In the genomic region with DNA sequence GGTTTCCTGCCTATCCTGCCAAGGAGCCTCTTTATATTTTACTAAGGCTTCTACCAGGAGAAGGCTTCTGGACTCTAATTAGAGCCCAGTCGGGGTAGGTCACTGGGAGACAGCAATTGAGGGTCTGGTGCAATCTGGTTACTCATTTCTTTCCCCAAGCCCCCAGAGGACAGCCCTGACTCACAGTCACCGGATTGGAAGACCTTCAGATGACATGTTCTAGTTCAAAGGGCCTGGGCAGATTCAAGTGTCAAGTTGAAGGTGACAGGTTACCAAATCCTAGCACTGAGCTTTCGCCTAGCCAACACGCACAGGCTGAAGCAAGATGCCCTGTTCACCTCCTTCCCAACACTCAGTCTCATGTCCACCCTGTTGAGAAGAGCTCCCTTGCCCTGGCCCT, we compare ENCODE assay signal across 19 mouse cellular contexts.
DNase-seq lines count a peak whose midpoint lies in the region; ATAC-seq and TF ChIP-seq lines count a peak whose summit lies in the region.
"Had no signal": no experiment of that assay in that cellular context is flagged by ENCODE, and none has a peak within 500 bp of the region (broad histone marks: within the 10 kb centered on the region; RNA-seq: fewer than 3 reads in every experiment).

No protein-coding gene starts in this region.

- no peaks in the 10 kb centered on the region for H3K9me3 ChIP-seq in heart, postnatal 0 days (replicated peaks; ENCODE audit: control insufficient read depth, low read length)
- no peaks in the 10 kb centered on the region for H3K9me3 ChIP-seq in midbrain, embryonic 11.5 days (ENCODE audit: control insufficient read depth, low read length)
- H3K9me3 ChIP-seq in midbrain, embryonic 13.5 days, result no peaks in the 10 kb centered on the region
- H3K9me3 ChIP-seq: embryonic facial prominence, embryonic 13.5 days; forebrain, embryonic 12.5 days; heart, embryonic 10.5 days; hindbrain, embryonic 13.5 days; intestine, embryonic 15.5 days had no signal

- H3K27me3 ChIP-seq in heart, postnatal 0 days (ENCODE audit: control insufficient read depth, insufficient read depth, low read length), result no peaks in the 10 kb centered on the region
- no peaks in the 10 kb centered on the region for H3K27me3 ChIP-seq in midbrain, embryonic 11.5 days (ENCODE audit: control insufficient read depth, insufficient read depth, low read length)
- H3K27me3 ChIP-seq in midbrain, embryonic 13.5 days, result peaks cover 11% of the 10 kb centered on the region
- H3K27me3 ChIP-seq: embryonic facial prominence, embryonic 13.5 days; hindbrain, embryonic 13.5 days; intestine, embryonic 15.5 days had no signal

- no peak for TF ChIP-seq EP300 in heart, postnatal 0 days (IDR thresholded peaks at IDR 0.05; ENCODE audit: low read depth)

- ATAC-seq in heart, postnatal 0 days (ENCODE audit: insufficient read depth, low read depth), result no peak
- no peak for ATAC-seq in midbrain, embryonic 11.5 days (ENCODE audit: low FRiP score)
- ATAC-seq in midbrain, embryonic 13.5 days, result no peak
- ATAC-seq: forebrain, embryonic 16.5 days; intestine, embryonic 15.5 days had no signal

- intact Hi-C loops in left cerebral cortex, postnatal 4 days (cut with DNase I), result no loop called here

- 79% methylated on average over 4 of the region's 4 CpGs for WGBS in heart, postnatal 0 days
- 84% methylated on average over 4 of the region's 4 CpGs for WGBS in midbrain, embryonic 11.5 days
- WGBS in midbrain, embryonic 13.5 days, result 88% methylated on average over 4 of the region's 4 CpGs

- peaks cover 9% of the 10 kb centered on the region for H3K4me1 ChIP-seq in heart, postnatal 0 days (ENCODE audit: control insufficient read depth, insufficient read depth)
- peaks cover 6% of the 10 kb centered on the region for H3K4me1 ChIP-seq in midbrain, embryonic 11.5 days (ENCODE audit: control insufficient read depth, insufficient read depth, low read length)
- H3K4me1 ChIP-seq in midbrain, embryonic 13.5 days (replicated peaks), result peaks cover 11% of the 10 kb centered on the region

- H3K27ac ChIP-seq in heart, postnatal 0 days (ENCODE audit: low read depth), result no peak overlapping the region
- H3K27ac ChIP-seq in midbrain, embryonic 11.5 days (ENCODE audit: low read depth, low read length), result no peak overlapping the region
- no peak overlapping the region for H3K27ac ChIP-seq in midbrain, embryonic 13.5 days
- H3K27ac ChIP-seq: embryonic facial prominence, embryonic 13.5 days; forebrain, embryonic 12.5 days; heart, embryonic 10.5 days; hindbrain, embryonic 13.5 days had no signal

- no peaks in the 10 kb centered on the region for H3K36me3 ChIP-seq in heart, postnatal 0 days (replicated peaks; ENCODE audit: control insufficient read depth, insufficient read depth, low read length)
- no peaks in the 10 kb centered on the region for H3K36me3 ChIP-seq in midbrain, embryonic 11.5 days (ENCODE audit: control insufficient read depth, insufficient read depth, low read length)
- H3K36me3 ChIP-seq in midbrain, embryonic 13.5 days, result no peaks in the 10 kb centered on the region
- H3K36me3 ChIP-seq: embryonic facial prominence, embryonic 13.5 days; forebrain, embryonic 12.5 days; heart, embryonic 10.5 days; hindbrain, embryonic 13.5 days; intestine, embryonic 15.5 days had no signal

- peak; percentile 59 for DNase-seq in adrenal gland, postnatal 10 days
- DNase-seq in adrenal gland, adult 18-20 months (ENCODE audit: low spot score in 2 of 2), result no peak
- peak; percentile 4 for DNase-seq in heart, postnatal 0 days (ENCODE audit: low spot score)
- DNase-seq in heart, adult 8-10 months (ENCODE audit: low spot score), result no peak
- DNase-seq in midbrain, embryonic 11.5 days (ENCODE audit: low spot score, missing footprints), result peak; percentile 31
- no peak for DNase-seq in left cerebral cortex, postnatal 4 days
- DNase-seq: cerebellum, adult 18-20 months; cerebellum, adult 9-11 months; cerebellum, postnatal 36 days; gastrocnemius, postnatal 14 days; heart, postnatal 14 days; kidney, adult 18-20 months had no signal

- H3K4me3 ChIP-seq in heart, postnatal 0 days (ENCODE audit: low read depth, low read length), result no peak overlapping the region
- no peak overlapping the region for H3K4me3 ChIP-seq in midbrain, embryonic 11.5 days (ENCODE audit: low read depth, low read length)
- H3K4me3 ChIP-seq in midbrain, embryonic 13.5 days (replicated peaks), result no peak overlapping the region
- H3K4me3 ChIP-seq: embryonic facial prominence, embryonic 13.5 days; forebrain, embryonic 12.5 days; heart, embryonic 10.5 days; hindbrain, embryonic 13.5 days; intestine, embryonic 15.5 days had no signal

- no peak for TF ChIP-seq CTCF in heart, postnatal 0 days (IDR thresholded peaks at IDR 0.05; ENCODE audit: low read depth)

- H3K4me2 ChIP-seq in heart, postnatal 0 days (ENCODE audit: low read depth, low read length), result no peak overlapping the region
- no peak overlapping the region for H3K4me2 ChIP-seq in midbrain, embryonic 11.5 days
- H3K4me2 ChIP-seq in midbrain, embryonic 13.5 days (replicated peaks), result no peak overlapping the region
- H3K4me2 ChIP-seq: embryonic facial prominence, embryonic 13.5 days; forebrain, embryonic 12.5 days; hindbrain, embryonic 13.5 days; intestine, embryonic 15.5 days had no signal

- H3K9ac ChIP-seq in heart, postnatal 0 days (replicated peaks; ENCODE audit: low read depth, low read length), result no peak overlapping the region
- H3K9ac ChIP-seq in midbrain, embryonic 11.5 days (ENCODE audit: low read length), result no peak overlapping the region
- no peak overlapping the region for H3K9ac ChIP-seq in midbrain, embryonic 13.5 days (replicated peaks)
- H3K9ac ChIP-seq: embryonic facial prominence, embryonic 13.5 days; forebrain, embryonic 12.5 days; hindbrain, embryonic 13.5 days; intestine, embryonic 15.5 days had no signal

Comparison
In these comparisons a context has a peak if more than half of its experiments do, and no peak if none do; other contexts are left out.
1. DNase-seq: peak in adrenal gland, postnatal 10 days (single experiment), heart, postnatal 0 days (single experiment) and midbrain, embryonic 11.5 days (single experiment); none in adrenal gland, adult 18-20 months (0 of 2), heart, adult 8-10 months (single experiment) and left cerebral cortex, postnatal 4 days (single experiment).